Mouse (Mus musculus) lung, embryonic 15.5 days (tissue): ENCODE results near the gene Arhgef25. TPM values are rescaled to one million over a fixed set of nuclear protein-coding genes. Genes with fewer than 3 reads are reported as not detected.

Source experiments
- ATAC-seq: fragments of 200-750 bp; cut with Nextera tagmentation; 2 replicates; pipeline ENCODE4 v1.8.0; 2017; ENCODE audit warnings: moderate number of reproducible peaks, borderline replicate concordance; ENCODE audit not compliant: low FRiP score, low TSS enrichment; ENCODE audit errors: extremely low read depth
- H3K27ac ChIP-seq: fragments of 300-500 bp; sonication (generic); 2 replicates; pipeline ENCODE4 v1.5.1; 2015; ENCODE audit warnings: moderate library complexity, mild to moderate bottlenecking, inconsistent platforms
- H3K27me3 ChIP-seq: fragments of 300-500 bp; sonication (generic); 2 replicates; pipeline ENCODE4 v1.6.1; 2015; ENCODE audit warnings: inconsistent platforms
- H3K36me3 ChIP-seq: fragments of 300-500 bp; sonication (generic); 2 replicates; pipeline ENCODE4 v1.6.1; 2015; ENCODE audit warnings: inconsistent platforms
- H3K4me1 ChIP-seq: fragments of 300-500 bp; sonication (generic); 2 replicates; pipeline ENCODE4 v1.6.1; 2015; ENCODE audit warnings: inconsistent platforms
- H3K4me2 ChIP-seq: fragments of 300-500 bp; sonication (generic); 2 replicates; pipeline ENCODE4 v1.6.1; 2015; ENCODE audit warnings: inconsistent platforms, mild to moderate bottlenecking, moderate library complexity
- H3K4me3 ChIP-seq: fragments of 300-500 bp; sonication (generic); 2 replicates; pipeline ENCODE4 v1.5.1; 2015; ENCODE audit warnings: mild to moderate bottlenecking, inconsistent platforms
- H3K9ac ChIP-seq: fragments of 300-500 bp; sonication (generic); 2 replicates; pipeline ENCODE4 v1.6.1; 2015; ENCODE audit warnings: inconsistent platforms
- H3K9me3 ChIP-seq: fragments of 300-500 bp; sonication (generic); 2 replicates; pipeline ENCODE4 v1.6.1; 2016; ENCODE audit warnings: inconsistent platforms
- WGBS: fragments of 180-500 bp; shearing (Covaris S2); methylation state at CpG from one replicate; pipeline ENCODE4 v1.1.7; 2015; 5-methylcytosine and 5-hydroxymethylcytosine counted together
- polyA plus RNA-seq: library from polyadenylated mRNA; unstranded; fragments of >200 nt; fragmentation: Nextera tagmentation; extraction: Ambion mirVana; gene quantifications from 2 replicates; pipeline ENCODE4 v1.2.1, GENCODE M21; 2015

The Arhgef25 gene
- polyA plus RNA-seq, 1 experiment from 2014 or later: 59.0 TPM

DNA sequence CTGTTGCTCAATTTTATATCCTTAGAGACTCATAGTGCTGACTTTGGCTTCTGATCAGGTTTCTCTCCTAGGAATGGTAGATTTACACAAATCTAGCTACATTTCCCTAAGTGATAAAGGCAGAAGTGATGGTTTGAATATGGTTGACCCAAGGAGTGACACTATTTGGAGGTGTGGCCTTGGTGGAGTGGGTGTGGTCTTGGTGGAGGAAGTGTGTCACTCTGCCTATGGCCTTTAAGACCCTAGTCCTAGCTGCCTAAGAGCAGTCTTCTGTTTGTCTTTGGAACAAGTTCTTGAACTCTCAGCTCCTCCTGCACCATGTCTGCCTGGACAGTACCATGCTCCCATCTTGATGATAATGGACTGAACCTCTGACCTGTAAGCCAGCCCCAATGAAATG lies 27.3 kb upstream of the Arhgef25 start:
- Histone ChIP-seq H3K9ac (no peak overlapping the region), H3K27ac (no peak overlapping the region), H3K4me2 (no peak overlapping the region), H3K27me3 (no peaks in the 10 kb centered on the region), H3K4me1 (no peaks in the 10 kb centered on the region), H3K36me3 (no peaks in the 10 kb centered on the region), H3K4me3 (no peak overlapping the region), H3K9me3 (no peaks in the 10 kb centered on the region)
- no peak for ATAC-seq

DNA sequence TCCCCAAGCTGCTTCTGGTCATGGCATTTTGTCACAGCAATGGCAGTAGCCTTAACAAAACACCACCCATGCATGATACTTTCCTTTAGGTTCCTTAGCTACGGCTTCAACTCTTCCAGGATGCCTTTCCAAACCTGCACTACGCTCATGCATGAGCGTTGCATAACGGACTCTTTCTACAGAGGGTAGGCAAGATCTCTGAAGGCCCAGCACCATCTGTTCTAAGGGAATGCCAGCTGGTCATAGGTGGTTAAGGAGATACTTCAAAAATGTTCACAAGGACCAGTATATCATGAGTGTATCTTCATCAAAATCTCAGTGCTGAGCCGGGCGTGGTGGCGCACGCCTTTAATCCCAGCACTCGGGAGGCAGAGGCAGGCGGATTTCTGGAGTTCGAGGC lies 26.6 kb upstream of the Arhgef25 start:
- H3K36me3 ChIP-seq: no peaks in the 10 kb centered on the region
- H3K27ac ChIP-seq: no peak overlapping the region
- H3K4me2 ChIP-seq: no peak overlapping the region
- H3K9me3 ChIP-seq: no peaks in the 10 kb centered on the region
- WGBS: 95% methylated on average over 11 of the region's 11 CpGs
- no peak overlapping the region for H3K9ac ChIP-seq
- H3K27me3 ChIP-seq: no peaks in the 10 kb centered on the region
- no peak overlapping the region for H3K4me3 ChIP-seq
- no peak for ATAC-seq
- H3K4me1 ChIP-seq: no peaks in the 10 kb centered on the region

GRCm38 (mm10) chr10:127214422-127214803 lies 24.5 kb upstream of the Arhgef25 start:
- Histone ChIP-seq H3K9ac (no peak overlapping the region), H3K36me3 (no peaks in the 10 kb centered on the region), H3K27ac (no peak overlapping the region), H3K9me3 (no peaks in the 10 kb centered on the region), H3K4me3 (no peak overlapping the region), H3K4me1 (peaks cover 6% of the 10 kb centered on the region), H3K4me2 (no peak overlapping the region), H3K27me3 (no peaks in the 10 kb centered on the region)
- no peak for ATAC-seq
- WGBS: 55% methylated on average over 1 of the region's 1 CpGs

DNA sequence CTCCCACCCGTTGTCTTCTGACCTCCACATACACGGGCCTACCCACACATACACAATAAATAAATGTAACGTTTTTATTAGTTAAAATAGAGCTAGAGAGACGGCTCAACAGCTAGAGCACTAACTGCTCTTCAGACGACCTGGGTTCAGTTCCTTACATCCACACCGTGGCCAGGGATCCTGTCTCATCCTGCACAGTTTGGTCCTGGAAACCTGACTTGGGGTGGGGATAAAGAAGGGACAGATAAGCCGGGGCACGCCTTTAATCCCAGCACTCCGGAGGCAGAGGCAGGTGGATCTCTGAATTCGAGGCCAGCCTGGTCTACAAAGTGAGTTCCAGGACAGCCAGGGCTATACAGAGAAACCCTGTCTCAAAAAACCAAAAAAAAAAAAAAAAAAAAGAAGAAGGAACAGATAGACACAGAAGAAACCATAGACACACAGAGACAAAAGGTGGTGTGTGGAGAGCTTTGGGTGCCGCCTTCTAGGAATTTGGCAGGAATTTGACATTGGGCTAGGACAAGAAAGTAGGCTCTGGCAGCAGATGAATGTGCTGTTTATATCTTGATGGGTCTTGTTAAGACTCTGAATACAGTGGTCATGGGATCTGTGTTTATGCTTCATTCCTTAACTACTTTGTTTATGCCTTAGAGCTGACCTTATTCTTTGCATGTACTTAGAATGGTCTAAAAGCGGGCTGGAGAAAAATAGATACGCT lies 24.0 kb upstream of the Arhgef25 start:
- Histone ChIP-seq H3K9ac (no peak overlapping the region), H3K36me3 (no peaks in the 10 kb centered on the region; the same call in 1 of the 2 replicates), H3K27ac (no peak overlapping the region), H3K9me3 (no peaks in the 10 kb centered on the region), H3K27me3 (no peaks in the 10 kb centered on the region), H3K4me1 (peaks cover 6% of the 10 kb centered on the region), H3K4me2 (no peak overlapping the region), H3K4me3 (no peak overlapping the region)
- no peak for ATAC-seq
- WGBS: 72% methylated on average over 13 of the region's 13 CpGs

- Histone ChIP-seq H3K4me1 (peaks cover 6% of the 10 kb centered on the region), H3K27me3 (no peaks in the 10 kb centered on the region), H3K9ac (no peak overlapping the region), H3K4me2 (no peak overlapping the region), H3K9me3 (no peaks in the 10 kb centered on the region), H3K36me3 (peaks cover 5% of the 10 kb centered on the region; the same call in 1 of the 2 replicates), H3K27ac (no peak overlapping the region), H3K4me3 (no peak overlapping the region)
- 87% methylated on average over 8 of the region's 8 CpGs for WGBS
- ATAC-seq: no peak
These were observed 23.4 kb upstream of the Arhgef25 start for GRCm38 (mm10) chr10:127213272-127213671.

DNA sequence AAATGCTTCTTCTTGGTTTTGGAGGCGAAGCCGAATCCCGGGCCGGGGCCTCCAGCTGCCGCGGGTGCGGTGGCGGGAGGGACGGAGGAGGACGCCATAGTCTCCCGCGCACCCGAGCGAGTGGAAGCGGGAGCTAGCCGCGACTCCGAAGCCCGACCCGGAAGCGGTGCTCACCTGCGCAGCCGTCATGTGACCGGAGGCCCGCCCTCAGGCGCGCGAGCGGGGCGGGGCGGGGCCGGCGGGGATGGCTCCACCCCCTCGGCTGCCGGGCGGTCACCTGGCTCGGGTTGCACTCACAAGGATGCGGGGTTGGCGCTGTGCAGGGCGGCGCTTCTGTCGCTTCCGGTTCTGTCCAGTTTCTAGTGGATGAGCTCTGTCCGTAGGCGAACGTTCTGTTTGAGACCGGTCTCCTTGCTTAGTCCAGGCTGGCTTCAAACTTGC lies 21.6 kb upstream of the Arhgef25 start, which contains the start of gene Pip4k2c:
Gene Pip4k2c, minus strand, starts transcription at position 172 of the 441 bp plus-strand sequence.
- Histone ChIP-seq H3K9me3 (no peaks in the 10 kb centered on the region), H3K36me3 (peaks cover 18% of the 10 kb centered on the region; the same call in 1 of the 2 replicates), H3K27ac (peak within 1 kb of the TSS; percentile 52), H3K27me3 (no peaks in the 10 kb centered on the region), H3K4me3 (peak within 1 kb of the TSS; percentile 84), H3K4me1 (peaks cover 6% of the 10 kb centered on the region), H3K4me2 (peak within 1 kb of the TSS; percentile 87), H3K9ac (peak within 1 kb of the TSS; percentile 74)
- ATAC-seq: peak; percentile 98
- under 1% methylated on average over 46 of the region's 47 CpGs for WGBS

- ATAC-seq: peak; percentile 53
- Histone ChIP-seq H3K36me3 (peaks cover 19% of the 10 kb centered on the region; the same call in 1 of the 2 replicates), H3K9me3 (no peaks in the 10 kb centered on the region), H3K4me2 (peak overlapping the region; percentile 87), H3K9ac (peak overlapping the region; percentile 74), H3K4me3 (peak overlapping the region; percentile 84), H3K4me1 (peaks cover 6% of the 10 kb centered on the region), H3K27ac (peak overlapping the region; percentile 52), H3K27me3 (no peaks in the 10 kb centered on the region)
- WGBS: under 1% methylated on average over 25 of the region's 25 CpGs
These were observed 21.1 kb upstream of the Arhgef25 start for GRCm38 (mm10) chr10:127210961-127211405.

DNA sequence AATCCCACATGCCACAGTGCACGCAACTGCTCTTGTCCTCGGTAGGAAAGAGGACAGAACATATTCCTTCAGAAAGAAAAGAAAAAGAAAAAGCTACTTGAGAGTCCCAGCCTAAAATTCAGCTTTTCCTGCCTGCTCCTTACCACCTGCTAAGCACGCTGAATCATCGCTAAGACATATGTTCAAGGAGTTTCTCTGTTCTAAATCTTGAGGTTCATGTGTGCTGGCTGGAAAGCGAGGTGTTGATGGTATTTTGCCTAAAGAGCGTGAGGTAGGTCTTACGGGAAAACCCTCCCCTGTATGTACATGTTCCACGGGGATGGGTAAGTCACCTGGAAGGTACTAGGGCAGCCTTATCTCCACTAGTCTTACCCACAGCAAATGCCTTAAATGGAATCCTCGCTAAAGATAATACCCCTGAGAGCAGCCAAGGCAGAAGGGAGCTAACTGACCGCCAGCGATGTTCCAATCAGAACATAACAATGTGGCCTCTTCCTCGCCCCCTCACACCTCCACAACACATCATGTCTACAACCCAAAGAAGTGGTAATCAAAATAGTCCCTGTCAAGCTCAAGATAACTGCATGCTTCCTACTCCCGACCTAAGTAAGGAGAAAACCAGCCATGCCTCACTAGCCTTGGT lies 20.2 kb upstream of the Arhgef25 start:
- Histone ChIP-seq H3K27me3 (no peaks in the 10 kb centered on the region), H3K4me3 (peak overlapping the region; percentile 84; the same call in 1 of the 2 replicates), H3K4me1 (peaks cover 13% of the 10 kb centered on the region), H3K9ac (no peak overlapping the region), H3K4me2 (peak overlapping the region; percentile 87), H3K36me3 (peaks cover 22% of the 10 kb centered on the region; the same call in 1 of the 2 replicates), H3K9me3 (no peaks in the 10 kb centered on the region), H3K27ac (no peak overlapping the region)
- 80% methylated on average over 13 of the region's 13 CpGs for WGBS
- ATAC-seq: no peak

- WGBS: 75% methylated on average over 4 of the region's 4 CpGs
- no peak overlapping the region for H3K27ac ChIP-seq
These were observed 19.0 kb upstream of the Arhgef25 start for GRCm38 (mm10) chr10:127208921-127209320.

DNA sequence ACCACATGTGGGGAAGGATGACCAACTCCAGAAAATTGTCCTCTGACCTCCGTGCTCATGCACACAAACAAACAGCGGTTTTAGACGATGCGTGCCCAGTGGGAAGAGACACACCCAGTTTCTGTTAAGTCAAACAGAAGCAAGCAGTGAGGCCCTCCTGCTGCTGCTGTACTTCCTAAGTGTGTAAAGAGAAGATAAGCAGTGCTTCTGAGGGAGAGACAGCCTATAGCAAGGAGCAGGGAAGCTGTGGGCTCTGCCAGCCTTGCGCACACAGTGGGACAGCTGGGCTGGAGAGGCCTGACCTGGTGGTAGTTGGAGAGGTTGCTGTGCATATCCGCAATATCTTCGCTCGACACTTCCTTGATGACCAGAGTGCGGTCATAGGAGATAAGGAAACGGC lies 15.5 kb upstream of the Arhgef25 start:
- ATAC-seq: peak; percentile 55; the same call in 1 of the 2 replicates
- no peak overlapping the region for H3K4me3 ChIP-seq
- 72% methylated on average over 10 of the region's 10 CpGs for WGBS

More at GRCm38 (mm10) chr10:127208921-127209320, 19.0 kb upstream of the Arhgef25 start:
- Histone ChIP-seq H3K9me3 (no peaks in the 10 kb centered on the region), H3K4me1 (peaks cover 17% of the 10 kb centered on the region), H3K9ac (no peak overlapping the region), H3K4me3 (no peak overlapping the region), H3K27me3 (no peaks in the 10 kb centered on the region), H3K36me3 (peaks cover 24% of the 10 kb centered on the region; the same call in 1 of the 2 replicates), H3K4me2 (no peak overlapping the region)
- ATAC-seq: no peak

GRCm38 (mm10) chr10:127204589-127204988 lies 14.7 kb upstream of the Arhgef25 start:
- Histone ChIP-seq H3K9me3 (no peaks in the 10 kb centered on the region), H3K4me2 (no peak overlapping the region), H3K9ac (no peak overlapping the region), H3K4me3 (no peak overlapping the region), H3K4me1 (peaks cover 11% of the 10 kb centered on the region), H3K27ac (no peak overlapping the region), H3K36me3 (peaks cover 42% of the 10 kb centered on the region), H3K27me3 (no peaks in the 10 kb centered on the region)
- 59% methylated on average over 5 of the region's 5 CpGs for WGBS
- ATAC-seq: no peak

More for the DNA sequence above, 15.5 kb upstream of the Arhgef25 start:
- Histone ChIP-seq H3K4me1 (peaks cover 12% of the 10 kb centered on the region), H3K36me3 (peaks cover 40% of the 10 kb centered on the region), H3K27me3 (no peaks in the 10 kb centered on the region), H3K9ac (no peak overlapping the region), H3K27ac (no peak overlapping the region; the same call in 1 of the 2 replicates), H3K9me3 (no peaks in the 10 kb centered on the region), H3K4me2 (no peak overlapping the region)

DNA sequence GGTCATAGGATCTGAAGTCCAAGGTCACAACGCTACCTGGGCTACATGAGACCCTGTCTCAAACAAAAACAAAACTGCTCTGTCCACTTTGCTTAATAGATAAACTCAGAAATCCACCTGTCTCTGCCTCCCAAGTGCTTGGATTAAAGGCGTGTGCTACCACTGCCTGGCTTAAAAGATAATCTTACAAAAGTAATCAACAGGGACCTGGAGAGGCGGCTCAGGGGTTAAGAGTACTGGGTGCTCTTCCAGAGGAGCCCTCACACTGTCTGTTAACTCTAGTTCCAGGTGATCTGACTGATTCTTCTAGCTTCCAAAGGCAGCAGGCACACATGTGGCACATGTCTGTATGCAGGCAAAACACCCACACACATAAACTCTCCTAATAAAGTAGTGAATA lies 13.2 kb upstream of the Arhgef25 start:
- peaks cover 41% of the 10 kb centered on the region for H3K36me3 ChIP-seq
- WGBS: 89% methylated on average over 3 of the region's 3 CpGs
- no peaks in the 10 kb centered on the region for H3K9me3 ChIP-seq
- ATAC-seq: no peak
- H3K9ac ChIP-seq: no peak overlapping the region
- no peak overlapping the region for H3K4me3 ChIP-seq
- peaks cover 16% of the 10 kb centered on the region for H3K4me1 ChIP-seq
- no peak overlapping the region for H3K27ac ChIP-seq
- H3K27me3 ChIP-seq: no peaks in the 10 kb centered on the region
- H3K4me2 ChIP-seq: no peak overlapping the region
